Mouse (Mus musculus) gastrocnemius, postnatal 36 days (tissue): ENCODE measurements at regions not wholly inside any gene's neighbourhood (a gene's known extent, or its start where the extent isn't known, plus 50 kb on each side); places are given as distances from the start of the nearest gene placed in this dataset.

Experiments
- DNase-seq, 2 experiments: peaks; one replicate each; pipeline ENCODE4 v3.0.0; 2022
- intact Hi-C: fragments of 180-260 bp; cut with DNase I; formaldehyde crosslinking; loops from one replicate; pipeline ENCODE4 v1.15.1; 2025

- intact Hi-C loops = no loop called here
- no peak for DNase-seq
Measured at GRCm38 (mm10) chr11:57958233-57958632, 50.6 kb upstream of the Larp1 start.

DNA sequence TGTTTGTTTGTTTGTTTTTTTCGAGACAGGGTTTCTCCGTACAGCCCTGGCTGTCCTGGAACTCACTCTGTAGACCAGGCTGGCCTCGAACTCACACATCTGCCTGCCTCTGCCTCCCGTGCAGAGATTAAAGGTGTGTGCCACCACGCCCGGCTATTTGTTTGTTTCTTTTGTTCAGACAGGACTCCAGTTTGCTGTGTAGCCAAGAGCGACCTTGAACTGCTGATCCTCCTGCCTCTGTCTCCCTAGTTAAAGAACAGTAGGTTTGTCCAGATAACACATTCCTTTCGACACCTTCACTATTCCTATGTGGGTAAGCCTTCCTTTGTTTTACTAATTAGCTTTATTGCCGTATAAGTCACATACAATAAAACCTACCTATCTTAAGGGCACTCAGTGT lies 52.0 kb upstream of the Larp1 start:
- DNase-seq = no peak
- intact Hi-C loops = no loop called here

- intact Hi-C loops = no loop called here
- DNase-seq = no peak
Measured at GRCm38 (mm10) chr11:57956076-57956475, 52.8 kb upstream of the Larp1 start.

DNA sequence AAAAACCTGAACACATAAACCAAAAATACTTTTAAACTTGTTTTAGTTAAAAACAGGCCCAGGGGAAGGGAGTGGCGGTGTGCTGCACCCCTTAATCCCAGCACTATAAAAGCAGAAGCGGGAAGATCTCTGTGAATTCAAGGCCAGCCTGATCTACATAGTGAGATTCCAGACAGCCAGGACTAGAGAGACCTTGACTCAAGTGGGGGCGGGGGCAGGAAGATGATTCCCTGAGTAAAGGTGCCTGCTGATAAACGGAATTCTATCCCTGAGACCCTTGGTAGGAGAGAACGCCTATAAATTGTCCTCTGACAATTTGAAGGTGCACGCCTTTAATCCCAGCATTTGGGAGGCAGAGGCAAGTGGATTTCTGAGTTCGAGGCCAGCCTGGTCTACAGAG lies 53.4 kb upstream of the Larp1 start:
- DNase-seq = no peak
- intact Hi-C loops = no loop called here

DNA sequence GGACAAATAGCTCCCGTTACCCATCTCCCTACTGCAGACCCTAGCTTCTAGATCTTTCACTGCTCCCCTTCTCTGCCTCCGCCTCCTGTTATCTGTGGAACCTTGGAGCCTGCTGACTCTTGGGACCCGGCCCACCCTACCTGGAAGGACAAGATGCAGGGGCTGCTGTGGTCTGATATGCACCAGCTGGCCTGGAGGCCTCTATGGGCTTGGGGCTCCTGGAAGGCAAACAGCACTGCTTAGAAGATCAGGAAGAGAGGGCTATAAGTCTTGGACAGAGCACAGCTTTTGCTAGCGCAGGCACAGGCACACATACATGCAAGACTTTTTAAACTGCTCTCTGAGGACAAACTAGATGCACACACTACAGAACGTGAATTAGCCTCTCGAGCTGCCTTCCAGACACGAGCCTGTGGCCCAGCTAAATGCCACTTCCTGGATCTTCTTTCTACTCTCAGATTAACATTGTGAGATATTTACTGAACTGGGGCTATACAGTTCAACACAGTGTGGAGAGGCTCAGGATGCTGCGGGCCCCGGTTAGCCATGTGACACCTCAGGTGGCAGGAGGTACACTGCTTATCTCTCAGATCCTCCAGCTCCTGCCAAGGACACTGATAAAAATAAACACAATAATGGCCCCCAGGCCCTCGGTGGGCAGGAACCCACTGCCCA lies 54.2 kb upstream of the Larp1 start:
- intact Hi-C loops = no loop called here

DNA sequence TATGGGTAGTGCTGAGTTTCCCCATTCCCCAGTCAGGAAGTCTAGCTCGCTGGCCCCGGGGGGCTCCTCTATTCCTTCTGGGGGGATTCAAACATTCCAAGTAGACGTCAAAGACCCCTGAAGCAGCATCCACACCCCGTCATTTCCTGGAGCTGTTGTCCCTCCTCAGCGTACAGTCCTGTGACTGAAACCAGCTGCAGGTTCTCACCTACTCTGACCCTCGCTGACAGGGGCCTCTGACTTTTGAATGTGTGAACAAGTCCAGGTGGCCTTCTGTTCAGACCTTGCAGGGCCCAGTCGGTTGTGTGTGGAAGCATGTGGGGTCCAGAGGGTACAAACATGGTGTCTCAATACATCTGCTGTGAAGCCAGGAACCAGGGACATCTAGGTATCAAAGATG lies 55.2 kb upstream of the Larp1 start:
- intact Hi-C loops = no loop called here
- no peak for DNase-seq

More for the DNA sequence above, 54.2 kb upstream of the Larp1 start:
- no peak for DNase-seq

- no peak for DNase-seq
- intact Hi-C loops = no loop called here
Measured at GRCm38 (mm10) chr11:57952619-57953018, 56.2 kb upstream of the Larp1 start.

- no peak for DNase-seq
- intact Hi-C loops = loop anchor here (1.0 to 2.0 kb wide), 2 partner anchors 69 to 106 kb away; no protein-coding TSS in a partner anchor
Measured at GRCm38 (mm10) chr11:57951541-57952326, 57.1 kb upstream of the Larp1 start.

DNA sequence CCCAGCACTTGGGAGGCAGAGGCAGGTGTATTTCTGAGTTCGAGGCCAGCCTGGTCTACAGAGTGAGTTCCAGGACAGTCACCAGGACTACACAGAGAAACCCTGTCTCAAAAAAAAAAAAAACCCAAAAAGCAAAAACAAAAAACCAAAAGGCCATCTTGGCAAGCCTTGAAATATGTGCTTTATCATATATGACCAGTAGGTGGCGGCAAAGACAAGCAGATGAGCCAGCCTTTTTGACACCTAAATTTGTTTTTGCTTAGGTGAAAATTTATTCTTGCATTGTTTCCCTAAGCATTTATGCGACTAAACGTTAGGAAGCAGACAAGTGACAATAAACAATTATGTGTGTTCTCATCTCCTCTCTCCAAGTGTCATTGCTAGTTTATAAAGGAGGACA lies 57.9 kb upstream of the Larp1 start:
- intact Hi-C loops = loop anchor here (1.0 to 2.0 kb wide), 2 partner anchors 70 to 106 kb away; no protein-coding TSS in a partner anchor
- no peak for DNase-seq

- intact Hi-C loops = no loop called here
- no peak for DNase-seq
Measured at GRCm38 (mm10) chr11:57949067-57949466, 59.8 kb upstream of the Larp1 start.

- intact Hi-C loops = no loop called here
- DNase-seq = no peak
Measured at GRCm38 (mm10) chr11:57947347-57947746, 61.5 kb upstream of the Larp1 start.

- intact Hi-C loops = loop anchor here (1.0 to 2.0 kb wide), 3 partner anchors 66 to 146 kb away; no protein-coding TSS in a partner anchor
- peak; percentile 74 to 86 for DNase-seq
Measured at GRCm38 (mm10) chr11:57934391-57934850, 74.4 kb upstream of the Larp1 start.

DNA sequence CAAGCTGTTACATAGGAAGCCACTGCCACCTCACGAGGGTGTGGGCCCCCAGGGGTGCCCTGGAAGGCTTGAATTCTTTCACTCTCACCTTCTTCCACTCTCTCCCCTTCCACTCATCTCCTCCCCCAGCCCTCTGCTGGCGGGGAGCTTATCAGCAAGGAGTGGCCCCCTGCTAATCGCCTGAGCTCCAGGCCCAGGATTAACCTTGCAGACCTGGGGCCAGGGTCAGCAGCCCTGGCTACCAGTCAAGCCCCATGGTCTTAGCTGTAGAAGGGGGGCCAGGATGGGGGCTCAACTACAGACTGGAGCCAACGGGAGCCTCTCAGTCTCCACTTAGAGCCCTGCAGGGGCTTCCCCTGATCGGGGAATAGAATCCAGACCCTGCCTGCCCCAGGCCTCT lies 75.8 kb upstream of the Larp1 start:
- DNase-seq = no peak
- intact Hi-C loops = no loop called here

GRCm38 (mm10) chr11:57929506-57929905 lies 79.4 kb upstream of the Larp1 start:
- intact Hi-C loops = no loop called here
- no peak for DNase-seq

- DNase-seq = no peak
- intact Hi-C loops = no loop called here
Measured at GRCm38 (mm10) chr11:57920263-57920662, 87.6 kb upstream of the Hand1 start.

DNA sequence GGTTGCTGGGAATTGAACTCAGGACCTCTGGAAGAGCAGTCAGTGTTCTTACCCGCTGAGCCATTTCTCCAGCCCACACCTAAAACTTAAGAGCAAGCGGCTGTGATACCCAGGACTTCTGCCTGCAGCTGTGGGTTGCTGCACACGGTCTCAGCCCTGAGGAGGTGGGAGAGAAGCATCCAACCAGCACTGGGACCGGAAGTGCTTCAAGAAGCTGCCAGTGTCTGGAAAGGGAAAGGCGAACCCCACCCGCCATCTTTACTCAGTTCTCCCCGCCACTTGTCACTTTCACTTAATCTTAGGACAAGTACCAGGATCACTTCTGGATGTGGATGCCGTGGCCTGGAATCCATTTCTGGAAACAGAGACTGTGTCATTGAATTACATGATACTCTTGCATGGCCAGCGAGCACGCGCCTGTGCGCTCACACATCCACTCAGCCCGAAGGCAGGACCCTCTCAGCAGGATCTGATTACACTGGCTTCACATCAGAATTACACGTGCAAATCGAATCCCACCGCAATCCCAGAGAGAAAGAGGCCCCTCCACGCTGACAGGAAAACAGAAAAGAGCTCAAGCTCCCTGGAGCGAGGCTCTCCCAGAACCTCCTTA lies 85.9 kb upstream of the Hand1 start:
- intact Hi-C loops = no loop called here

DNA sequence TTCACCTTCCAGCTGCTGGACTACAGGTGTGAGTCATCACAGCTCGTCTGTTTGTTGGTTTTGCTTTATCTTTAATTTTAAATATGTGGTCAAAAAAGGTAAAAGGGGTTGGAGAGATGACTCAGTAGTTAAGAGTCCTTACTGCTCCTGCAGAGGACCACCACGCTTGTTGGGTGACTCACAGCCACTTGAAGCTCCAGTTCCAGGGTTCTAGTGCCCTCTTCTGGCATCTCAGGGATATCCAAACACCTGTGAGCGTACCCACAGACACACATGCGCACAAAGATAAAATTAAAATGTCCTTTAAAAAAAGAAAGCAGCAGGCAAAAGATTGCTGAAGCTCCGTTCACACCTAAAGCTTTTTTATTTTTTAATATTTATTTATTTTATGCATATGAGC lies 85.4 kb upstream of the Hand1 start:
- no peak for DNase-seq
- intact Hi-C loops = no loop called here

More for the DNA sequence above, 85.9 kb upstream of the Hand1 start:
- DNase-seq = no peak

DNA sequence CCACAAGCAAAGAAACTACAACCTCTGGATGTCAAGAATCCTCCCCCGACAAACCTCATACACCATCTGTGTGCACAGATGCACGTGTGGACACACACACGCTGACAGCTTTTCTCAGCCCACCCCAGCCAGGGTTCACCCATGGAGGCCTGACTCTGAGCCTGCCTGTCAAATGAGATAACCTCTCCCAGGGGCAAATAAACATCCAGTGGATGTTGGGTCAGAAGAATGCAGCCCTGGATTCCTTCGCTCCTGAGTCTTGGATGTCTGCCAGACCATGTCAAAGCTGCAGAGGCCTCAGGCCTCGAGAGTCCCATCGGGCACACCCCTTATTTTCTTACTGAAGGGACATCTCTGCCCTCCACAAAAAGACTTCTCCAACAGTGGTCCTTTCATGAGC lies 83.4 kb upstream of the Hand1 start:
- intact Hi-C loops = no loop called here
- DNase-seq = no peak

GRCm38 (mm10) chr11:57913801-57914560 lies 81.4 kb upstream of the Hand1 start:
- intact Hi-C loops = no loop called here
- DNase-seq = no peak

GRCm38 (mm10) chr11:57913020-57913699 lies 80.5 kb upstream of the Hand1 start:
- DNase-seq = no peak
- intact Hi-C loops = no loop called here
